Mouse (Mus musculus) spleen, adult 2 months (tissue): Measurements from ENCODE around the gene Cdc16. TPM values are rescaled to one million over a fixed set of nuclear protein-coding genes. Genes with fewer than 3 reads are reported as not detected.

Experiments
- DNase-seq, 2 experiments: peaks; one replicate each; pipeline versions ENCODE4 v3.0.0 to v3.0.0-alpha.2; 2012 to 2021; ENCODE audit warnings: low spot score in 2 of 2, low read depth in 1 of 2
- H3K27ac ChIP-seq: fragments of 200-500 bp; 2 replicates; pipeline ENCODE4 v1.5.1; 2012; ENCODE audit warnings: low read length, inconsistent platforms; ENCODE audit not compliant: insufficient read depth
- H3K27me3 ChIP-seq: fragments of 200-500 bp; 2 replicates; pipeline ENCODE4 v1.6.1; 2012; ENCODE audit warnings: mild to moderate bottlenecking, moderate library complexity, low read length, inconsistent platforms; ENCODE audit not compliant: control insufficient read depth, insufficient read depth
- H3K36me3 ChIP-seq: fragments of 200-500 bp; 2 replicates; pipeline ENCODE4 v1.6.1; 2012; ENCODE audit warnings: mild to moderate bottlenecking, low read length, inconsistent platforms; ENCODE audit not compliant: control insufficient read depth, insufficient read depth
- H3K4me1 ChIP-seq: fragments of 200-500 bp; 2 replicates; pipeline ENCODE4 v1.6.1; 2011; ENCODE audit warnings: inconsistent platforms; ENCODE audit not compliant: control insufficient read depth, insufficient read depth, insufficient read length
- H3K4me3 ChIP-seq: fragments of 200-500 bp; 2 replicates; pipeline ENCODE4 v1.5.1; 2011; ENCODE audit warnings: mild to moderate bottlenecking, inconsistent platforms; ENCODE audit not compliant: insufficient read depth, insufficient read length; ENCODE audit errors: extremely low read depth
- CTCF ChIP-seq: fragments of 200-500 bp; IDR thresholded peaks from 2 replicates; pipeline ENCODE4 v1.5.1; 2011; ENCODE audit warnings: mild to moderate bottlenecking, inconsistent platforms; ENCODE audit not compliant: insufficient read depth, insufficient read length, insufficient replicate concordance; ENCODE audit errors: extremely low read depth
- POLR2A ChIP-seq: fragments of 200-500 bp; IDR thresholded peaks from 2 replicates; pipeline ENCODE4 v1.6.1; 2011; ENCODE audit warnings: low read depth, low read length, inconsistent platforms
- WGBS: fragments of 180-500 bp; shearing (Covaris S2); methylation state at CpG from one replicate; pipeline ENCODE4 v1.1.7; 2018; 5-methylcytosine and 5-hydroxymethylcytosine counted together
- polyA plus RNA-seq: library from polyadenylated mRNA; depleted of rRNA; stranded (reverse); fragments of >200 nt; gene quantifications from 2 replicates; pipeline ENCODE4 v1.2.3, GENCODE M21; 2012

Cdc16 gene
- polyA plus RNA-seq, 1 experiment: 19.6 TPM

- DNase-seq: no peak
- H3K36me3 ChIP-seq: no peaks in the 10 kb centered on the region
- no peaks in the 10 kb centered on the region for H3K27me3 ChIP-seq
- WGBS: 42% methylated on average over 3 of the region's 3 CpGs
- TF ChIP-seq CTCF (no peak), POLR2A (no peak)
- no peak overlapping the region for H3K4me3 ChIP-seq
- no peak overlapping the region for H3K27ac ChIP-seq
- no peaks in the 10 kb centered on the region for H3K4me1 ChIP-seq
Measured at GRCm38 (mm10) chr8:13747626-13748025, 9.8 kb upstream of the Cdc16 start.

- Histone ChIP-seq H3K4me1 (no peaks in the 10 kb centered on the region; the same call in 1 of the 2 replicates), H3K27me3 (no peaks in the 10 kb centered on the region), H3K36me3 (no peaks in the 10 kb centered on the region), H3K4me3 (no peak overlapping the region), H3K27ac (no peak overlapping the region)
- DNase-seq: peak; percentile 54 to 66
- TF ChIP-seq POLR2A: no peak
- TF ChIP-seq CTCF: peak; percentile 47; the same call in 1 of the 2 replicates
- WGBS: 18% methylated on average over 2 of the region's 2 CpGs
Measured at GRCm38 (mm10) chr8:13753680-13754079, 3.8 kb upstream of the Cdc16 start.

GRCm38 (mm10) chr8:13756480-13756879 is 996 bp upstream of the Cdc16 start:
- Histone ChIP-seq H3K4me1 (no peaks in the 10 kb centered on the region; the same call in 1 of the 2 replicates), H3K27me3 (no peaks in the 10 kb centered on the region), H3K36me3 (peaks cover 6% of the 10 kb centered on the region), H3K27ac (no peak overlapping the region), H3K4me3 (no peak overlapping the region)
- WGBS: 71% methylated on average over 7 of the region's 7 CpGs
- DNase-seq: no peak
- TF ChIP-seq POLR2A (no peak), CTCF (no peak)

GRCm38 (mm10) chr8:13757805-13758727 is 590 bp downstream of the Cdc16 start:
- Histone ChIP-seq H3K27me3 (no peaks in the 10 kb centered on the region), H3K4me1 (no peaks in the 10 kb centered on the region; the same call in 1 of the 2 replicates), H3K36me3 (peaks cover 14% of the 10 kb centered on the region), H3K27ac (peak overlapping the region; percentile 59), H3K4me3 (peak overlapping the region; percentile 90)
- DNase-seq: peak; percentile 38 to 40
- WGBS: 2% methylated on average over 38 of the region's 38 CpGs
- no peak for TF ChIP-seq POLR2A
- peak; percentile 14; the same call in 1 of the 2 replicates for TF ChIP-seq CTCF

GRCm38 (mm10) chr8:13769206-13769605 is 11.7 kb downstream of the Cdc16 start:
- H3K27me3 ChIP-seq: no peaks in the 10 kb centered on the region
- no peak for TF ChIP-seq CTCF
- TF ChIP-seq POLR2A: no peak
- no peaks in the 10 kb centered on the region for H3K4me1 ChIP-seq
- no peak for DNase-seq
- no peak overlapping the region for H3K27ac ChIP-seq
- WGBS: 93% methylated on average over 11 of the region's 11 CpGs
- H3K36me3 ChIP-seq: peaks cover 51% of the 10 kb centered on the region
- H3K4me3 ChIP-seq: no peak overlapping the region

GRCm38 (mm10) chr8:13780536-13780935 is 23.1 kb downstream of the Cdc16 start:
- H3K27me3 ChIP-seq: no peaks in the 10 kb centered on the region
- no peak overlapping the region for H3K4me3 ChIP-seq
- WGBS: 78% methylated on average over 3 of the region's 3 CpGs
- TF ChIP-seq CTCF (no peak), POLR2A (no peak)
- H3K36me3 ChIP-seq: peaks cover 27% of the 10 kb centered on the region
- no peaks in the 10 kb centered on the region for H3K4me1 ChIP-seq
- no peak overlapping the region for H3K27ac ChIP-seq
- DNase-seq: no peak
